Mouse (Mus musculus) ES-E14 (cell line): ENCODE data around the gene Myo3b. TPM values are rescaled to one million over a fixed set of nuclear protein-coding genes. Genes with fewer than 3 reads are reported as not detected.

Experiments used
- DNase-seq: peaks from one replicate; pipeline ENCODE4 v3.0.0-alpha.2; 2013; ENCODE audit warnings: low read depth, low spot score
- H3K27ac ChIP-seq: 2 replicates; pipeline ENCODE4 v1.5.1; 2012; ENCODE audit warnings: low read depth, mild to moderate bottlenecking, low read length, moderate library complexity, mixed read lengths; ENCODE audit not compliant: poor library complexity, insufficient read depth, severe bottlenecking
- H3K36me3 ChIP-seq: 2 replicates; pipeline ENCODE4 v1.6.1; 2012; ENCODE audit warnings: mild to moderate bottlenecking, low read length, moderate library complexity, mixed read lengths; ENCODE audit not compliant: control insufficient read depth, poor library complexity, insufficient read depth, severe bottlenecking
- H3K4me1 ChIP-seq, 2 experiments: fragments of 150-350 bp in 1 of 2; sonication (generic) in 1 of 2; 2 replicates each; pipeline ENCODE4 v1.6.1; 2012; ENCODE audit warnings: low read length in 2 of 2, mild to moderate bottlenecking in 1 of 2, mixed read lengths in 1 of 2; ENCODE audit not compliant: control insufficient read depth in 2 of 2, insufficient read depth in 2 of 2, poor library complexity in 1 of 2
- H3K4me3 ChIP-seq, 2 experiments: fragments of 150-350 bp in 1 of 2; sonication (generic) in 1 of 2; 2 replicates each; pipeline ENCODE4 v1.5.1; 2012; ENCODE audit warnings: low read length in 2 of 2, low read depth in 1 of 2, mild to moderate bottlenecking in 1 of 2, mixed read lengths in 1 of 2; ENCODE audit not compliant: insufficient read depth in 1 of 2, poor library complexity in 1 of 2, severe bottlenecking in 1 of 2
- H3K9ac ChIP-seq: 2 replicates; pipeline ENCODE4 v1.6.1; 2012; ENCODE audit warnings: low read depth, mild to moderate bottlenecking, low read length, mixed read lengths; ENCODE audit not compliant: poor library complexity, insufficient read depth, severe bottlenecking
- H3K9me3 ChIP-seq: fragments of 150-350 bp; sonication (generic); 2 replicates; pipeline ENCODE4 v1.6.1; 2012; ENCODE audit warnings: low read depth, mild to moderate bottlenecking, low read length; ENCODE audit not compliant: control insufficient read depth, insufficient read depth
- CHD2 ChIP-seq: IDR thresholded peaks from 2 replicates; pipeline ENCODE4 v1.6.1; 2014; ENCODE audit warnings: mild to moderate bottlenecking, low read depth, low read length, inconsistent platforms
- HCFC1 ChIP-seq: IDR thresholded peaks from 2 replicates; pipeline ENCODE4 v1.6.1; 2012; ENCODE audit warnings: low read length, inconsistent platforms, borderline replicate concordance; ENCODE audit not compliant: insufficient read depth
- MAFK ChIP-seq: IDR thresholded peaks from 2 replicates; pipeline ENCODE4 v1.6.1; 2014; ENCODE audit warnings: mild to moderate bottlenecking, low read depth, low read length, inconsistent platforms; ENCODE audit not compliant: insufficient read depth
- ZC3H11A ChIP-seq: IDR thresholded peaks from 2 replicates; pipeline ENCODE4 v1.6.1; 2012; ENCODE audit warnings: low read depth, mild to moderate bottlenecking, inconsistent platforms, low read length, borderline replicate concordance
- ZNF384 ChIP-seq: IDR thresholded peaks from 2 replicates; pipeline ENCODE4 v1.6.1; 2012; ENCODE audit warnings: low read depth, low read length, inconsistent platforms
- in situ Hi-C, 2 experiments: fragments of 600-800 bp; cut with MboI; formaldehyde crosslinking; loops; one replicate each; pipeline ENCODE4 v1.15.1; 2025; ENCODE audit warnings: low sequenced_read_pairs in 2 of 2, inconsistent platforms in 1 of 2; ENCODE audit not compliant: unreplicated experiment in 2 of 2
- total RNA-seq: library from RNA; depleted of rRNA; stranded (reverse); fragments of 300-350 nt; gene quantifications from 2 replicates; pipeline ENCODE4 v1.2.3, GENCODE M21; 2012

Gene Myo3b
- total RNA-seq, 1 experiment: 0.13 TPM

GRCm38 (mm10) chr2:70060359-70061345 is 21.7 kb downstream of the Myo3b start:
- DNase-seq: no peak
- no peak overlapping the region for H3K27ac ChIP-seq
- no peak for TF ChIP-seq ZNF384
- TF ChIP-seq ZC3H11A: no peak
- H3K4me1 ChIP-seq: no peaks in the 10 kb centered on the region
- in situ Hi-C loops: no loop called here
- no peak overlapping the region for H3K9ac ChIP-seq
- H3K9me3 ChIP-seq: no peaks in the 10 kb centered on the region
- no peak overlapping the region for H3K4me3 ChIP-seq
- H3K36me3 ChIP-seq: no peaks in the 10 kb centered on the region

GRCm38 (mm10) chr2:70065116-70065515 is 26.2 kb downstream of the Myo3b start:
- in situ Hi-C loops: no loop called here
- Histone ChIP-seq H3K9ac (no peak overlapping the region), H3K36me3 (no peaks in the 10 kb centered on the region), H3K9me3 (no peaks in the 10 kb centered on the region), H3K27ac (no peak overlapping the region), H3K4me1 (no peaks in the 10 kb centered on the region), H3K4me3 (no peak overlapping the region)
- DNase-seq: no peak
- no peak for TF ChIP-seq CHD2
- TF ChIP-seq MAFK: no peak
- TF ChIP-seq HCFC1: no peak
- TF ChIP-seq ZC3H11A: no peak
- no peak for TF ChIP-seq ZNF384

- Histone ChIP-seq H3K9ac (no peak overlapping the region), H3K27ac (no peak overlapping the region), H3K4me1 (no peaks in the 10 kb centered on the region), H3K36me3 (no peaks in the 10 kb centered on the region), H3K4me3 (no peak overlapping the region), H3K9me3 (no peaks in the 10 kb centered on the region)
- TF ChIP-seq ZNF384: no peak
- TF ChIP-seq HCFC1: no peak
- TF ChIP-seq MAFK: no peak
- TF ChIP-seq ZC3H11A: no peak
- TF ChIP-seq CHD2: no peak
- in situ Hi-C loops: no loop called here
- DNase-seq: no peak
These were observed 26.9 kb downstream of the Myo3b start for GRCm38 (mm10) chr2:70065729-70066300.

- H3K9me3 ChIP-seq: no peaks in the 10 kb centered on the region
- in situ Hi-C loops: no loop called here
- H3K4me3 ChIP-seq: no peak overlapping the region
- H3K4me1 ChIP-seq: no peaks in the 10 kb centered on the region
- no peak overlapping the region for H3K27ac ChIP-seq
- no peaks in the 10 kb centered on the region for H3K36me3 ChIP-seq
- TF ChIP-seq CHD2 (no peak), MAFK (no peak), HCFC1 (no peak), ZNF384 (no peak), ZC3H11A (no peak)
- no peak for DNase-seq
- H3K9ac ChIP-seq: no peak overlapping the region
These were observed 27.6 kb downstream of the Myo3b start for GRCm38 (mm10) chr2:70066338-70067022.
